Mouse (Mus musculus) CH12.LX (cell line): ENCODE results near the gene Snai1. TPM values are rescaled to one million over a fixed set of nuclear protein-coding genes. Genes with fewer than 3 reads are reported as not detected.

Experiments
- DNase-seq: peaks from one replicate; pipeline ENCODE4 v3.0.0-alpha.2; 2013; ENCODE audit errors: extremely low read depth
- H3K27ac ChIP-seq: 2 replicates; pipeline ENCODE4 v1.5.1; 2012; ENCODE audit warnings: low read depth, mild to moderate bottlenecking, control low read depth, moderate library complexity; ENCODE audit not compliant: insufficient read depth
- H3K27me3 ChIP-seq: replicated peaks from 2 replicates; pipeline ENCODE3; 2012; ENCODE audit warnings: inconsistent platforms
- H3K36me3 ChIP-seq, 2 experiments: replicated peaks in 1 of 2; 2 replicates each; pipeline versions ENCODE3 to v1.6.1; 2012; ENCODE audit warnings: inconsistent platforms in 1 of 2, low read length in 1 of 2, mild to moderate bottlenecking in 1 of 2, mixed read lengths in 1 of 2, moderate library complexity in 1 of 2; ENCODE audit not compliant: control insufficient read depth in 1 of 2, insufficient read depth in 1 of 2
- H3K4me1 ChIP-seq, 2 experiments: 2 replicates each; pipeline ENCODE4 v1.6.1; 2012; ENCODE audit warnings: inconsistent platforms in 1 of 2, moderate library complexity in 1 of 2; ENCODE audit not compliant: insufficient read depth in 2 of 2, control insufficient read depth in 1 of 2
- H3K4me2 ChIP-seq: 2 replicates; pipeline ENCODE4 v1.6.1; 2012; ENCODE audit warnings: low read depth, mild to moderate bottlenecking, control low read depth; ENCODE audit not compliant: poor library complexity, insufficient read depth, severe bottlenecking
- H3K4me3 ChIP-seq, 3 experiments: fragments of 150-350 bp in 1 of 3; sonication (generic) in 1 of 3; replicated peaks in 1 of 3; 2 replicates each; pipeline versions ENCODE3 to v1.5.1; 2011 to 2012; ENCODE audit warnings: low read depth in 2 of 3, low read length in 2 of 3, mild to moderate bottlenecking in 2 of 3, moderate library complexity in 2 of 3, control low read depth in 1 of 3, improper control_type of control experiment in 1 of 3, inconsistent platforms in 1 of 3, mixed read lengths in 1 of 3; ENCODE audit not compliant: poor library complexity in 1 of 3
- H3K79me2 ChIP-seq: replicated peaks from 2 replicates; pipeline ENCODE4 v1.6.1; 2012; ENCODE audit warnings: mild to moderate bottlenecking, moderate library complexity; ENCODE audit not compliant: control insufficient read depth, poor library complexity, insufficient read depth, severe bottlenecking; ENCODE audit errors: extremely low read depth
- H3K9ac ChIP-seq: 2 replicates; pipeline ENCODE4 v1.6.1; 2012; ENCODE audit warnings: low read depth, mild to moderate bottlenecking, control low read depth, moderate library complexity; ENCODE audit not compliant: insufficient read depth
- H3K9me3 ChIP-seq: replicated peaks from 2 replicates; pipeline ENCODE3; 2012; ENCODE audit warnings: low read length, inconsistent platforms, mixed read lengths
- BHLHE40 ChIP-seq: IDR thresholded peaks from 2 replicates; pipeline ENCODE4 v1.6.1; 2011; ENCODE audit warnings: mild to moderate bottlenecking, low read depth, low read length, improper control_type of control experiment
- ELF1 ChIP-seq: IDR thresholded peaks from 2 replicates; pipeline ENCODE4 v1.6.1; 2014; ENCODE audit warnings: low read depth, mild to moderate bottlenecking, inconsistent platforms, low read length, improper control_type of control experiment
- ETS1 ChIP-seq: conservative IDR thresholded peaks from 2 replicates; pipeline ENCODE4 v1.6.1; 2012; ENCODE audit warnings: low read depth, mild to moderate bottlenecking, inconsistent platforms, low read length, improper control_type of control experiment, moderate library complexity
- HCFC1 ChIP-seq: IDR thresholded peaks from 2 replicates; pipeline ENCODE4 v1.6.1; 2012; ENCODE audit warnings: low read depth, mild to moderate bottlenecking, inconsistent platforms, low read length, improper control_type of control experiment
- IRF4 ChIP-seq: IDR thresholded peaks from 2 replicates; pipeline ENCODE4 v1.6.1; 2014; ENCODE audit warnings: low read depth, mild to moderate bottlenecking, inconsistent platforms, low read length, improper control_type of control experiment
- JUN ChIP-seq: IDR thresholded peaks from 2 replicates; pipeline ENCODE4 v1.6.1; 2011; ENCODE audit warnings: low read depth, mild to moderate bottlenecking, low read length, improper control_type of control experiment, moderate library complexity; ENCODE audit not compliant: insufficient read depth
- JUND ChIP-seq: conservative IDR thresholded peaks from 2 replicates; pipeline ENCODE4 v1.6.1; 2011; ENCODE audit warnings: low read depth, low read length, improper control_type of control experiment
- KAT2A ChIP-seq: IDR thresholded peaks from 2 replicates; pipeline ENCODE4 v1.6.1; 2012; ENCODE audit warnings: low read length, improper control_type of control experiment, inconsistent platforms; ENCODE audit not compliant: insufficient replicate concordance
- MAFK ChIP-seq: IDR thresholded peaks from 2 replicates; pipeline ENCODE4 v1.6.1; 2011; ENCODE audit warnings: low read length, improper control_type of control experiment; ENCODE audit not compliant: insufficient replicate concordance
- MAX ChIP-seq: IDR thresholded peaks from 2 replicates; pipeline ENCODE4 v1.6.1; 2011; ENCODE audit warnings: low read length, improper control_type of control experiment
- MXI1 ChIP-seq: IDR thresholded peaks from 2 replicates; pipeline ENCODE4 v1.6.1; 2011; ENCODE audit warnings: mild to moderate bottlenecking, low read depth, low read length, improper control_type of control experiment
- MYC ChIP-seq: IDR thresholded peaks from 2 replicates; pipeline ENCODE4 v1.6.1; 2011; ENCODE audit warnings: low read depth, mild to moderate bottlenecking, improper control_type of control experiment, low read length
- NELFE ChIP-seq: IDR thresholded peaks from 2 replicates; pipeline ENCODE4 v1.6.1; 2011; ENCODE audit warnings: low read depth, low read length, improper control_type of control experiment
- NRF1 ChIP-seq: IDR thresholded peaks from 2 replicates; pipeline ENCODE4 v1.6.1; 2014; ENCODE audit warnings: low read depth, mild to moderate bottlenecking, inconsistent platforms, low read length, improper control_type of control experiment, moderate library complexity
- PAX5 ChIP-seq: IDR thresholded peaks from 2 replicates; pipeline ENCODE4 v1.6.1; 2012; ENCODE audit warnings: low read length, inconsistent platforms, mixed read lengths
- POLR2A ChIP-seq: IDR thresholded peaks from 2 replicates; pipeline ENCODE4 v1.6.1; 2011; ENCODE audit warnings: low read depth, mild to moderate bottlenecking, improper control_type of control experiment, low read length
- POLR2AphosphoS2 ChIP-seq: IDR thresholded peaks from 2 replicates; pipeline ENCODE4 v1.6.1; 2011; ENCODE audit warnings: low read depth, low read length, improper control_type of control experiment
- RAD21 ChIP-seq: IDR thresholded peaks from 2 replicates; pipeline ENCODE4 v1.6.1; 2011; ENCODE audit warnings: low read depth, mild to moderate bottlenecking, low read length, improper control_type of control experiment, moderate library complexity
- RCOR1 ChIP-seq: conservative IDR thresholded peaks from 2 replicates; pipeline ENCODE4 v1.6.1; 2012; ENCODE audit warnings: low read depth, mild to moderate bottlenecking, inconsistent platforms, low read length, improper control_type of control experiment
- SIN3A ChIP-seq: IDR thresholded peaks from 2 replicates; pipeline ENCODE4 v1.6.1; 2012; ENCODE audit warnings: low read length, improper control_type of control experiment, inconsistent platforms
- TBP ChIP-seq: conservative IDR thresholded peaks from 2 replicates; pipeline ENCODE4 v1.6.1; 2011; ENCODE audit warnings: low read depth, low read length, improper control_type of control experiment
- UBTF ChIP-seq: IDR thresholded peaks from 2 replicates; pipeline ENCODE4 v1.6.1; 2012; ENCODE audit warnings: low read depth, mild to moderate bottlenecking, inconsistent platforms, low read length, improper control_type of control experiment, moderate library complexity
- USF1 ChIP-seq: IDR thresholded peaks from 2 replicates; pipeline ENCODE4 v1.6.1; 2014; ENCODE audit warnings: low read depth, mild to moderate bottlenecking, inconsistent platforms, low read length, improper control_type of control experiment
- ZC3H11A ChIP-seq: IDR thresholded peaks from 2 replicates; pipeline ENCODE4 v1.6.1; 2012; ENCODE audit warnings: low read depth, mild to moderate bottlenecking, inconsistent platforms, low read length, improper control_type of control experiment
- ZMIZ1 ChIP-seq: IDR thresholded peaks from 2 replicates; pipeline ENCODE4 v1.6.1; 2012; ENCODE audit warnings: low read depth, mild to moderate bottlenecking, inconsistent platforms, low read length, improper control_type of control experiment
- ZNF384 ChIP-seq: IDR thresholded peaks from 2 replicates; pipeline ENCODE4 v1.6.1; 2012; ENCODE audit warnings: low read depth, low read length, improper control_type of control experiment, inconsistent platforms
- dilution Hi-C: fragments of 300-500 bp; cut with MboI; formaldehyde crosslinking; loops from 2 replicates; pipeline ENCODE4 v1.14.3; 2020; ENCODE audit warnings: low sequenced_read_pairs; ENCODE audit not compliant: extremely low pct_unique_long_range_greater_than_20kb, extremely low pct_ligation_motif_present
- in situ Hi-C: fragments of 300-500 bp; cut with MboI; formaldehyde crosslinking; loops from 3 replicates; pipeline ENCODE4 v1.14.3; 2019; ENCODE audit warnings: low sequenced_read_pairs, low pct_ligation_motif_present, low pct_unique_long_range_greater_than_20kb, mixed read lengths
- polyA plus RNA-seq: library from polyadenylated mRNA; unstranded; fragments of >175 nt; gene quantifications from 2 replicates; pipeline ENCODE4 v1.2.1, GENCODE M21; 2012; ENCODE audit warnings: low read depth; ENCODE audit not compliant: insufficient read length
- total RNA-seq, 2 experiments: library from RNA; depleted of rRNA; stranded (reverse); fragments of 300-350 nt in 1 of 2; fragments of >200 nt in 1 of 2; gene quantifications; 2 replicates each; pipeline ENCODE4 v1.2.3; 2012 to 2014

The Snai1 gene
- total and polyA plus RNA-seq, 3 experiments: 1.6 to 12.6 (median 3.1) TPM

DNA sequence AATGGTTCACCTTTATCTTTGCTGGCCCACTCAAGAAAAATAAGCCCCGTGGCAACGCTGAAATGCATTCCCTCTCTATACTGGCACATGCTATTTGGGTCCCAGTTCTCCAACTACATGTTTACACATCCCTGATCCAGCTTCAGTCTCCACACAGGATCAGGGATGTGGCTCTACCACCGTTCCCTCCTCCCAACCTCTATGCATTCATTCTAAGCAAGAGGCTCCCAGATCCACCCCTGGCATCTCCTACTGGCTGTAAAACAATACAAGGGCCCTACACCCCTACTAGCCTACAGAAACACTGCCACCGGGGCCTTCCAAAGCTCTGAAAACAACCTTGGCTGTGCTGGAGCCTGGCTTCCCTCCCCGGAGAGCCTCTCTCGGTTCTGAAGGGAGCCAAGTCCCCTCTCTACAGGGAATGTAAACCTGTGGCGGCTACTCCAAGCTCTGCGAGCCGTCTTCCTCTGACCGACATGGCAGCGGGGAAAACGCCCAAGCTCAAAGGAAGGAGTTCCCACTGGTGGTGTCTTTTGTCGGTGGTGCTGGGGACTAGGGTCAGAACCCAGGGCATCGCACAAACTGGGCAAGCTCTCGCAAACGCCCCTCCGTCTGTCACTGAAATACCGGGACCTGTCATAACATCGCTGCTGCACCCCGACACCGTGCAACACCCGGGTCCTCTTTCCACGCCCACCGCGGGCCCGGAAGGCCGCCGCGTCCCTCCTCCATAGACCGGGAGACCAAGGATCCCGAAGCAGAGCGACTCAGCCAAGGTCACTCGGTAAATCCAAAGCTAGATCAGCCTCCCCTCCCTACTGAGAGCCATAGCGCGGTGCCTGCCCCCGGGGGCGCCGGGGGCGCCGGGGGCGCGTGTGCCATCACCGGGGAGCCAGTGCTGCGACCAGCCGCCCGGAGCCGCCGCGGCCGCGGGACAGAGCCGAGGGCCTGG lies 46.0 kb upstream of the Snai1 start, which contains the start of gene Rnf114:
TSS of gene Rnf114 (plus strand) at position 889 of the 952 bp plus-strand sequence.
- in situ Hi-C loops (no loop called here), dilution Hi-C loops (no loop called here)
- TF ChIP-seq USF1: no peak
- Histone ChIP-seq H3K9ac (peak within 1 kb of the TSS; percentile 93), H3K4me2 (peak within 1 kb of the TSS; percentile 74), H3K4me1 (peaks cover 9 to 64% of the 10 kb centered on the region in 2 experiments), H3K4me3 (peak within 1 kb of the TSS; percentile 93 to 95 (median 95)), H3K27me3 (no peaks in the 10 kb centered on the region), H3K9me3 (no peaks in the 10 kb centered on the region), H3K27ac (peak within 1 kb of the TSS; percentile 95), H3K79me2 (peaks cover 56% of the 10 kb centered on the region), H3K36me3 (peaks cover 16 to 32% of the 10 kb centered on the region in 2 experiments)
- DNase-seq: no peak

- peak; percentile 59; the same call in 1 of the 2 replicates for TF ChIP-seq MAX
- peak; percentile 70 for TF ChIP-seq ZNF384
- TF ChIP-seq HCFC1: peak; percentile 87
- TF ChIP-seq BHLHE40: peak; percentile 77
- peak; percentile 63; the same call in 1 of the 2 replicates for TF ChIP-seq MYC
- no peak for TF ChIP-seq JUND
- no peak for TF ChIP-seq POLR2AphosphoS2
- no peak for TF ChIP-seq JUN
- peak; percentile 76; the same call in 1 of the 2 replicates for TF ChIP-seq KAT2A
- TF ChIP-seq MXI1: peak; percentile 92
- peak; percentile 92 for TF ChIP-seq ELF1
- TF ChIP-seq NELFE: peak; percentile 75
- no peak for TF ChIP-seq ZMIZ1
- TF ChIP-seq RAD21: no peak
- no peak for TF ChIP-seq RCOR1
- peak; percentile 89 for TF ChIP-seq POLR2A
- no peak for TF ChIP-seq PAX5
- TF ChIP-seq MAFK: no peak
- peak; percentile 94 for TF ChIP-seq SIN3A
- TF ChIP-seq ETS1: no peak
- no peak for TF ChIP-seq TBP
- TF ChIP-seq USF1: no peak
- TF ChIP-seq UBTF: no peak
- TF ChIP-seq IRF4: peak; percentile 55; the same call in 1 of the 2 replicates
- peak; percentile 85 for TF ChIP-seq NRF1
- no peak for TF ChIP-seq ZC3H11A
- in situ Hi-C loops: no loop called here
Observed at GRCm38 (mm10) chr2:167492713-167493636, 45.0 kb upstream of the Snai1 start, which contains the start of gene Spata2. Gene Spata2, minus strand, starts transcription at chr2:167492887.

More at GRCm38 (mm10) chr2:167492713-167493636, 45.0 kb upstream of the Snai1 start, which contains the start of gene Spata2:
- Histone ChIP-seq H3K27ac (peak within 1 kb of the TSS; percentile 95), H3K9me3 (no peaks in the 10 kb centered on the region), H3K79me2 (peaks cover 49% of the 10 kb centered on the region), H3K9ac (peak within 1 kb of the TSS; percentile 93), H3K4me2 (peak within 1 kb of the TSS; percentile 74), H3K36me3 (peaks cover 9 to 24% of the 10 kb centered on the region in 2 experiments), H3K4me3 (peak within 1 kb of the TSS; percentile 93 to 95 (median 95)), H3K27me3 (no peaks in the 10 kb centered on the region), H3K4me1 (peaks cover 4 to 58% of the 10 kb centered on the region in 2 experiments)
- dilution Hi-C loops: no loop called here
- DNase-seq: peak; percentile 92
